8 mouse cellular contexts compared by ENCODE assay signal in genomic region chr12:76803700-76804252, GRCm38 (mm10). TPM values are rescaled to one million over a fixed set of nuclear protein-coding genes. Genes with fewer than 3 reads are reported as not detected.
DNase-seq lines count a peak whose midpoint lies in the region; ATAC-seq and TF ChIP-seq lines count a peak whose summit lies in the region.

No protein-coding gene starts in this region.

- H3K4me3 ChIP-seq in stomach, postnatal 0 days (ENCODE audit: low read depth, low read length), result no peak overlapping the region

- TF ChIP-seq CTCF in stomach, postnatal 0 days (IDR thresholded peaks at IDR 0.05; ENCODE audit: low read depth), result peak; percentile 90

- H3K9me3 ChIP-seq in stomach, postnatal 0 days (ENCODE audit: control insufficient read depth, low read length), result no peaks in the 10 kb centered on the region

- H3K9ac ChIP-seq in stomach, postnatal 0 days (ENCODE audit: low read length), result no peak overlapping the region

- TF ChIP-seq EP300 in stomach, postnatal 0 days (optimal IDR thresholded peaks at IDR 0.05), result no peak

- whole genome bisulfite sequencing in stomach, postnatal 0 days, result 49% methylated on average over 7 of the region's 7 CpGs

- no peaks in the 10 kb centered on the region for H3K27me3 ChIP-seq in stomach, postnatal 0 days (ENCODE audit: control insufficient read depth, insufficient read depth, low read length)

- H3K27ac ChIP-seq in stomach, postnatal 0 days (replicated peaks), result no peak overlapping the region

- no peaks in the 10 kb centered on the region for H3K4me1 ChIP-seq in stomach, postnatal 0 days (replicated peaks; ENCODE audit: control insufficient read depth, insufficient read depth)

- peak; percentile 29 for ATAC-seq in frontal cortex, adult (ENCODE audit: low TSS enrichment)
- ATAC-seq in stomach, postnatal 0 days (ENCODE audit: low FRiP score, low TSS enrichment), result peak; percentile 59; the same call in 1 of the 2 replicates

- peaks cover 2% of the 10 kb centered on the region; the same call in 1 of the 2 replicates for H3K36me3 ChIP-seq in stomach, postnatal 0 days (ENCODE audit: control insufficient read depth, insufficient read depth, low read length)

- H3K4me2 ChIP-seq in stomach, postnatal 0 days (replicated peaks; ENCODE audit: low read depth), result no peak overlapping the region

- no peak for DNase-seq in frontal cortex, postnatal 14 days (ENCODE audit: low spot score in 2 of 2)
- peak; percentile 73 for DNase-seq in MN1 (ENCODE audit: low spot score)
- DNase-seq in cerebellum, adult 9-10 months, result peak; percentile 88
- DNase-seq in gastrocnemius, postnatal 10 days, result peak; percentile 33
- DNase-seq in kidney, adult 11 months, result peak; percentile 31
- peak; percentile 57 for DNase-seq in lung, postnatal 14 days
- DNase-seq in stomach, postnatal 0 days (ENCODE audit: low spot score), result peak; percentile 65

RNA-seq across cellular contexts. Expression of gene Gpx2, which starts 8.4 kb away (rescaled TPM):
- not detected for total RNA-seq in gastrocnemius, postnatal 10 days (2021)
- polyA plus RNA-seq in stomach, postnatal 0 days (2015; fragmentation: Nextera tagmentation; extraction: Ambion mirVana), result 217 and 236 TPM in 2 replicates

RNA-seq across cellular contexts. Expression of gene Rab15, which starts 18.9 kb away (rescaled TPM):
- total RNA-seq in gastrocnemius, postnatal 10 days (2021), result 10 to 100 TPM in 1 of 2 experiments, 1 to 10 TPM in 1; 7.7 to 10.7 TPM
- 24.0 and 27.2 TPM in 2 replicates for polyA plus RNA-seq in stomach, postnatal 0 days (2015; fragmentation: Nextera tagmentation; extraction: Ambion mirVana)

RNA-seq across cellular contexts. Expression of gene Fntb, which starts 38.4 kb away (rescaled TPM):
- total RNA-seq in gastrocnemius, postnatal 10 days (2021), result 10 to 100 TPM; 17.0 to 18.1 TPM
- 22.4 and 23.8 TPM in 2 replicates for polyA plus RNA-seq in stomach, postnatal 0 days (2015; fragmentation: Nextera tagmentation; extraction: Ambion mirVana)

RNA-seq across cellular contexts. Expression of gene Churc1, which starts 38.4 kb away (rescaled TPM):
- 10 to 100 TPM; 48.1 to 55.1 TPM for total RNA-seq in gastrocnemius, postnatal 10 days (2021)
- 161 and 163 TPM in 2 replicates for polyA plus RNA-seq in stomach, postnatal 0 days (2015; fragmentation: Nextera tagmentation; extraction: Ambion mirVana)

Comparison
In these comparisons a context has a peak if more than half of its experiments do, and no peak if none do; other contexts are left out.
1. DNase-seq: peak in MN1 (single experiment), cerebellum, adult 9-10 months (single experiment), gastrocnemius, postnatal 10 days (single experiment), kidney, adult 11 months (single experiment), lung, postnatal 14 days (single experiment) and stomach, postnatal 0 days (single experiment); none in frontal cortex, postnatal 14 days (0 of 2).